Mouse (Mus musculus) CD4-positive, CD25-positive, alpha-beta regulatory T cell (primary cell): ENCODE measurements around the gene Sebox. TPM values are rescaled to one million over a fixed set of nuclear protein-coding genes. Genes with fewer than 3 reads are reported as not detected.

Source experiments
- polyA plus RNA-seq: library from polyadenylated mRNA; unstranded; fragments of 100-300 nt; shearing (Covaris generic); gene quantifications from one replicate; pipeline ENCODE4 v1.2.1, GENCODE M21; 2017

Sebox gene
- not detected for polyA plus RNA-seq

DNA sequence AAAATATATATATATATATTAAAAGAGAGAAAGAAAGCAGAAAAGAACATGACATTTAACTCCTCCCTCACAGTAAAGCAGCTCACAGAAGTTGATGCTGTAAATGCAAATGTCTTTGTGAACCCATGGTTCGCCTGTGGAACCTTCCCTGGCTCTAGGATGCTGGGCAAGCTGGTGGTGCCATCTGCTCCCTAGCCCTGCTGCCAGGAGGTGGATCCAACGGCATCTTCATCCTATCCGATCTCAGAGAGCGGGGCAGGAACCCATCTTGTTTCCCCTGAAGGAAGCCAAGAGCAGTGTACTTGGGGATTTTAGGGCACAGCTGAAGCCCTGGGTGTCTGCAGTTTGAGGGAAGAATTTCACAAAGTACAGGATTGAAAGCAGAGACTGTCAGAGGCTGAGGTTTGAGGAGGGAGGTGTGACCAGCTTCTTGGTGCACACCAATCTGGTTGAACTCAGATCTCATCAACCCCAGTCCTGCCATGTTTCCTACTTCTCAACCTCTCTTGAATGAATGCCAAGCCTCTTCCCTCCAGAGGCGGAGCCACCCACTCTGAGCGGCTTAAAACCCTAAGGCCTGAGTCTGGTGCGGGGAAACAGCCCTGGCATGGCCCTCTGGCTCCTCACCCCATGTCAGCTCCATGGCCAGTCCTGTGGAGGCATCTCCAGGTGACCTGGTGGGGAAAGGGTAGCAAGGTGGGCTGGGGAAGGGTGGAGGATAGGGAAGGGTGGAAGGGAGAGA lies at the start of gene Sebox:
Gene Sebox, plus strand, starts transcription at position 539 of the 742 bp plus-strand sequence.

DNA sequence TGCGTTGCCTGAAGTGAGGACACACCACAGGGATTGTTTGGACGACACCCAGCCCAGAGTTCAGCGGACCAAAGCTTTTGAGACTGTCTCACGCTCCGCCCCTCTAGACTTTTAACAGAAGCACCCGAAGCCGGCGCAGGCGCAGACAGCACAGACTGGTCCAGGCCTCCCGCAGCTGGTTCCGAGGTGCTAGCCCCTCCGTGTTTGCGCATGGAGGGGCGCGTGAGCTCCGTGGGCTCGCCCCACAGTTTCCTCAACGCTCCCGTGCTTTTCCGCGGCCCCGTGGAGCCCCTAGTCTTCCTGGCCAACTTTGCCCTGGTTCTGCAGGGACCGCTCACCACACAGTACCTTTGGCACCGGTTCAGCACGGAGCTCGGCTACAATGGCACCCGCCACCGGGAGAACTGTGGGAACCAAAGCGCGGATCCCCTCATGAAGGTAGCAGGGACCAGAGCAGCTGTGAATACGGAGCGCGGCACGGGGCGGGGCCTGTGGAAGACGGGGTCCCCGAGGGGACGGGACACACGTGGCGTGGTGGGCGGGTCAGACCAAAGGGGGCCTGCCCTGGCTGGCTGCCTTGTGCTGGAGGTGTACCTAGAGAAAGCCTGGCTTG lies 37.6 kb upstream of the Sebox start, which contains the start of gene Slc46a1:
Gene Slc46a1, plus strand, starts transcription at position 130 of the 613 bp plus-strand sequence.

DNA sequence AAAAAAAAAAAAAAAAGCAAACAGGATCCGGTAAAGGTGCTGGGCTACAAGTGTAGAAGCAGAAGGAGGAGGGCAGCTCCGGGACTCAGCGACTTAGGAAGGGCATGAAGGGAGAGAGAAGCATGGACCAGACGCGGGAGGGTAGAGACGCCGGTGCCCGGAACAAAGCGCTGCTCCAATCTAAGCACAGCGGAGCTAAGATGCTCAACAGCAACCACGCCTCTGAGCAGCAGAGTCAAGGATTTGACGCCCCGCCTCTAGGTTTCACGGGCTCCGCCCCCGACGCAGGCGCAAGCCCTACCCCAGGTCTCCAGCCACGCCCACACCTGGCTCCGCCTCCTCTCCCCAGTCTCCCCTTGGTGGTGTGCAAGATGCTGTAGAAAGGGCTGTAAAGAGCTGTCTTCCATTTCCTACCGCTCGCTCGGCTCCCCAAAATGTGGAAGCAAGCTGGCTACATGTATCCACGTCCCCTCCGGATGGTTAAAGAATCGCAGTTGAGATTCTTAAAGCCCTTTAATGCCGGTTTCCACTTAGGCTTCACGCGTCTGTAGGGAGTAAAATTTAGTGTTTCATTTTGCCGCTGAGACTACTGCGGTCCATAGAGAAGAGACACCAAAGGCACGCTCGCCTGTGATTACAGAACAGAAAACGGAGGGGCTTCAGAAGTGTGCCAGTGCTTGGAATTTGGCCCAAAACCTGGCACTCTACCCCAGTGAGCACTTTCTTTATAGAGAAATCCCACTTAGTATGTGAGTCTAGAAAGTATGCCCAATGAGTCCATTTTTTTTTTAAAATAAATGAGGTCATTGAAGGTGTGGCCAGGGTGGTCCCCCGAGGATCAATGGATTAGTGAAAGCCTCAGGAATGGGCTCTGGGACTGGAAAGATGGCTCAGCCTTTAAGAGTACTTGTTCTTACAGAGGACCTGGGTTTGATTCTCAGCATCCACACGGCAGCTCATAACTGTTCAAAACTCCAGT lies 5.4 kb upstream of the Sebox start, which contains the start of gene Sarm1:
Gene Sarm1, minus strand, starts transcription at position 211 of the 979 bp plus-strand sequence.

DNA sequence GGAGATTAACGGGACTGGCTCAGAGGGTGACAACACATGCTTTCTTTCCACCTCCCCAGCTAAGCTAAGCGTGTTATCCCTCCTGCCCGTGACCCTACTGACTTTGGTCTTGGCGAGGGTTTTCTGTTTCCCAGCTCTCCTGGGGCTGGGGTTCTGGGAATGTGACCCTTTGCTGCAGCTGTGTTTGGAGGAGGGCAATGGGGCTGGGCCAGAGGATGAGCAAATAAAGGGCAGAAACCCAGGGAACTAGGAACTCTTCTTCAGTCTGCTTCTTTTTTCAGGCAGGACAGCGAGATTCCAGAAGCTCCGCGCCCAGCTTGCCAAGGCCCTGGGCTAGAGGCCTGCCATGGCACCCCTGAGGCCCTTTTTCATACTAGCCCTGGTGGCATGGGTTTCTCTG lies 4.2 kb upstream of the Sebox start, which contains the start of gene Vtn:
Gene Vtn, plus strand, starts transcription at position 88 of the 400 bp plus-strand sequence.

DNA sequence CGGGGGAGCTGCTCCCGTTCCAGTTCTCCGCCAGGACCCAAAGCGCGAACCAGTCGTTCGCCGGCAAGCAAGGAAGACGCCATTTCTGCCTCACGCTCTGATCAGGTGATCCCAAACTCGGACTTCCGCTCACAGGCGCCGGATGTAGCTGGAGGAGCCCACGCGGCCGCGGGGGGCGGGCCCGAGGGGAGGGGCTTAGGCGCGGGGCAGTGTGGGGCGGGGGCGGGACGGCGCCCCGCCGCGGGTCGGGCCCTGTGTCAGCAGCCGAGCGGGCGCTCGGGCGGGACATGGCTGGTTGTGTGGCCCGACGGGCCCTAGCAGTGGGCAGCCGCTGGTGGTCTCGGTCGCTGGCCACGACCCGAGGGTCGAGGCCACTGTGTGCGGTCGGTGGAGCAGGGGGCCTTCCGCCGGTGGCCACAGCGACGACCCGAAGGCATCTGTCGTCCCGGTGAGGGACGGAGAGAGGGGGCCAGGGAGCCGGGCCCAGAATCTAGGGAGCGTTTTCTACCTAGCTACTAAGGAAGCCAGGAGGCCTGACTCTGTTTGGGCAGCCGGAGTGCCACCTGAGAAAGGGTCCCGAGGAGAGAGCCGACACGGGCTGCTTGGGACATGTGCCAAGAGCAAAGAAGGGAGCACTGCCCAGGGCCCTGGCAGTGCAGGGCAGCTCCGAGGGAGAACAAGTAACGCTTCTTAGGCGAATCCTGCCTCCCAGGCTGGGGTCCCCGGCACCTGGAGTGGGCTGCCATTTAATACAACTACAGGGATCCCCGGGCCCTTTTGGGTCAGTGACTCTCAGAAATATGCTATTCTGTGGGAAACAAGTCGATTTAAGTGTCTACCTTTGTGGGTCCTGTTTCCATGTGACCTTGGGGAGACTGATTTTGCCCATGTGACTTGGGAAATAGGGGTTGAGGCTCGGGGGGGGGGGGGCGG lies 9.0 kb downstream of the Sebox start, which contains the start of the genes Tmem199 and Poldip2:
Gene Tmem199, minus strand, starts transcription at position 148 of the 933 bp plus-strand sequence.
Gene Poldip2, plus strand, starts transcription at position 169 of the 933 bp plus-strand sequence.

DNA sequence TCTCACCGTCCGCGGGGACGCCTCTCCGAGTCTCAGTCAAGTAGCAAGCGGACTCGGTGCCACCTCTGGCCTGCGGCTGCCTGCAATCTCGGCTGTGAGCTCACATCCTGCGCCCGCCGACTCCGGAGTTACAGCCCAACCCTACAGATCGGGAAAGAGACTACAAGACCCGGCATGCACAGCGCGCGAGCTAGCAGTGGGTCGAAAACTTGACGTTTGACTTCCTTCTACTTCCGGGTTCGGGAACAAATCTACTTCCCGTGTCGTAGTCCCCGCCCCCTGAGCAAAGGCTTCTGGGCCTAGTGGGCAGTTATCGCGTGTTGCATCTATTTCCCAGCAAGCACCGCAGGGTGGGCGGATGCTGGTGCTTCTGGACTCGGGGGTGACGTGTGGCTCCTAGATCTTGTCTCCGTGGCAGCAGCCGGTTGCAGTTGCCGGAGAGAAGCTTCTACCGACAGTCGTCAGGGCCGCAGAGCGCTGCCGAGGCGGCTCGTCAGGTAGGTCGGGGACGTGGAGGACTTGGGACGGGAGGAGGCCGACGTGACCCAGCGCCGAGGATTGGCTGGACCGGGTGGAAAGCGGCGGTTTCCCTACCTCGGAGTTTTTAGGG lies 32.9 kb downstream of the Sebox start, which contains the start of the genes Tnfaip1 and Ift20:
Gene Tnfaip1, minus strand, starts transcription at position 253 of the 610 bp plus-strand sequence.
Gene Ift20, plus strand, starts transcription at position 282 of the 610 bp plus-strand sequence.

DNA sequence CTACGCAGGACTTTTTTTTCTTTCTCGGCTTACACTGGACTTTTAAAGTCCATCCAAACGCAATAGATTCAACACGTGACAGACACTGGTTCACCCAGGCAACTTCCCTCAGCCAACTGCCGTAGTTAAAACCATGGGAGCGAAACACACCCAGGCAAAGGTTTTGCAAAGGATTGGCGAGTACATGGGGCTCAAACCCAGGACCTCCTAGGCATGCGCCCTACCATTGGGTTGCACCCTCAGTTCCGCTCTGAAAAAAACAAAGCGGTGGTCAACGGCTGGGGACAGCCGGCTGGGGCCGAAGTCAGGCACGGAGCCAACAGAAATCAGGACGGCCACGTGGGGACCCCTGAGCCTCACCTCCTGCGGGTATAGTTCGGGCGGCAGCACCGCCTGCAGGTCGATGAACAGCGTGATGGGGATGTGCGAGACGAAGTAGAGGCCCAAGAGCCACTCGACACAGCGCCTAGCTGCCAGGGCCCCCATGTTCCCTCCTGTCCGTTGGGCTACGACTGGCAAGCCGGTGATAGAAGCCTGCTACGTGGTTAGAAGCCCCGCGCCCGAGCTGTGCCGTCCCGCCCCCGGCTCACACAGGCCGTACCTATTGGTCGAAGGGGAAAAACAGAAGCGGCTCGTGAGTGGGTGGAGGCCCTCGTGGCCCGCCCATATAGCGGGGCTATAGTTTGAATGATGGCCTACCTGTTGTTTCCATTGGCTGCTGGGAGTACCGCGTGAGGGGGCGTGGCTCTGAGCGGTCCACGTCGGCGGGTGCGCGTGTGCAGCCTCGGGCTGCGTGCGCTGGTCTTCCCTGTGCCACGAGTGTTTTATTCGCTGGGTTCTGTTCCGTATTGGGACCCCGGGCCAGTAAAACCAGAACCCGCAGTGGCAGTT lies 47.2 kb downstream of the Sebox start, which contains the start of gene Tmem97:
Gene Tmem97, minus strand, starts transcription at position 610 of the 891 bp plus-strand sequence.

Other genes with a start within 250 kb of the Sebox start
- gene 2610507B11Rik, start 241.7 kb upstream of the Sebox start, polyA plus RNA-seq = 81.4 TPM
- gene BC030499, start 212.6 kb upstream of the Sebox start, polyA plus RNA-seq = 0.38 TPM
- gene Spag5, start 201.9 kb upstream of the Sebox start, polyA plus RNA-seq = 1.9 TPM
- 5.9 TPM for gene Aldoc, start 180.5 kb upstream of the Sebox start, polyA plus RNA-seq
- gene Pigs, start 175.0 kb upstream of the Sebox start, polyA plus RNA-seq = 114 TPM
- gene Unc119, start 160.0 kb upstream of the Sebox start, polyA plus RNA-seq = 59.7 TPM
- not detected for gene Foxn1, start 116.9 kb upstream of the Sebox start, polyA plus RNA-seq
- gene Slc13a2, start 81.2 kb upstream of the Sebox start, polyA plus RNA-seq = not detected
- gene Slc46a1, start 37.8 kb upstream of the Sebox start, polyA plus RNA-seq = 2.3 TPM
- 3.3 TPM for gene Sarm1, start 5.7 kb upstream of the Sebox start, polyA plus RNA-seq
- not detected for gene Vtn, start 4.4 kb upstream of the Sebox start, polyA plus RNA-seq
- gene Tmem199, start 8.7 kb downstream of the Sebox start, polyA plus RNA-seq = 45.8 TPM
- gene Poldip2, start 8.7 kb downstream of the Sebox start, polyA plus RNA-seq = 50.0 TPM
- 16.3 TPM for gene Tnfaip1, start 32.9 kb downstream of the Sebox start, polyA plus RNA-seq
- 116 TPM for gene Ift20, start 32.9 kb downstream of the Sebox start, polyA plus RNA-seq
- 11.9 TPM for gene Tmem97, start 47.3 kb downstream of the Sebox start, polyA plus RNA-seq
- gene Nlk, start 193.9 kb downstream of the Sebox start, polyA plus RNA-seq = 13.8 TPM
- 40.2 TPM for gene Ccnq, start 248.3 kb downstream of the Sebox start, polyA plus RNA-seq